Mouse (Mus musculus): Measurements from ENCODE around the gene Dlg1. TPM values are rescaled to one million over a fixed set of nuclear protein-coding genes. Genes with fewer than 3 reads are reported as not detected.
A peak's percentile ranks its signal among the peaks of the same experiment; 100 is the strongest.

The Dlg1 gene
- polyA plus RNA-seq, 1 experiment from 2014 or later = 30.8 TPM

GRCm38 (mm10) chr16:31863920-31864319 is 200.7 kb downstream of the Dlg1 start:
- ATAC-seq (ENCODE audit: insufficient number of reproducible peaks, low FRiP score, low TSS enrichment, low read depth) = no peak
- H3K9me3 ChIP-seq (replicated peaks) = 0 out of 2 replicates have a peak, but pooled peaks cover 5% of the 10 kb centered on the region
- no peak overlapping the region for H3K9ac ChIP-seq
- 82% methylated on average over 5 of the region's 5 CpGs for WGBS
- no peak overlapping the region for H3K4me3 ChIP-seq (replicated peaks)
- no peaks in the 10 kb centered on the region for H3K27me3 ChIP-seq
- H3K27ac ChIP-seq (replicated peaks) = no peak overlapping the region
- H3K4me1 ChIP-seq = no peaks in the 10 kb centered on the region
- H3K4me2 ChIP-seq (replicated peaks) = no peak overlapping the region
- peaks cover 57% of the 10 kb centered on the region for H3K36me3 ChIP-seq

DNA sequence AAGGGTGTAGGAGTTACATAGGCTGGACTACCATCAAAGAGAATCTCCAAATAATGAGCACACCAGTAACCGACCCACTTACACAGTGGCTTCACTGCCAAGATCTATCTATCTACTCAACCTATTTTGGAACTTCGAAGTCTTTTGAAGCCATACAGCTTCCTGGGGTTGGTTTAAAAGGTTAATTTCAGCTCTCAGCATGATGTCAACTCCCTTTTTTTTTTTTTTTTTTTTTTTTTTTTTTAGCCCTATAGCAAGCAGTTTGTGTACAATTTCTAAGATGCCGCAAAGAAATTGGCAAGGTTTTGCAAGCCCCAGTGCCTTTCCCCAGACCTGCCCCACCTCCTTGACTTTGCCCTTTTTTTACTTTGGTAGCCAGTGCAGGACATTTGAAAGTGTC is 202.0 kb downstream of the Dlg1 start:
- Histone ChIP-seq H3K9ac (no peak overlapping the region), H3K27me3 (no peaks in the 10 kb centered on the region), H3K4me2 (replicated peaks) (no peak overlapping the region), H3K9me3 (replicated peaks) (0 out of 2 replicates have a peak, but pooled peaks cover 5% of the 10 kb centered on the region), H3K27ac (replicated peaks) (no peak overlapping the region), H3K4me3 (replicated peaks) (no peak overlapping the region), H3K36me3 (peaks cover 57% of the 10 kb centered on the region), H3K4me1 (no peaks in the 10 kb centered on the region)
- WGBS = 83% methylated on average over 3 of the region's 3 CpGs
- ATAC-seq (ENCODE audit: insufficient number of reproducible peaks, low FRiP score, low TSS enrichment, low read depth) = no peak

DNA sequence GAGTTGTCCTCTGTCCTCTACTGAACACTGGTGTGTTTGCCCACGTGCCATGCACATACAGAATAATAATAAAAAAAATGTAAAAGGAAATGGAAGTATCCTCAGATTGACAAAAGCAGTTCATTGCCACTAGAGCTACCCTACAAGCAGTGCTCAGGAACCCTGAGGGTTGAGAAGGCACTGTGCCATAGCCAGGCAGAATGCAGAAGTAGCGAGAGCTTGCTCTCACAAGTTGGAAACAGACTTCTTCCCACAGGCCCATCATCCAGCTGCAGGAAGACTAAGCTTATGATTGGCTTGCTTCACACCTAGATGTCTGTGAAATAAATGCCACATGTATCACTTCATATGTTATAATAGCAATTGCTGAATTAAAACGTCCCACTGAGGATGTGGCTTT is 203.7 kb downstream of the Dlg1 start:
- Histone ChIP-seq H3K4me1 (no peaks in the 10 kb centered on the region), H3K27me3 (no peaks in the 10 kb centered on the region), H3K36me3 (peaks cover 60% of the 10 kb centered on the region), H3K27ac (replicated peaks) (no peak overlapping the region), H3K4me2 (replicated peaks) (no peak overlapping the region), H3K9me3 (replicated peaks) (no peaks in the 10 kb centered on the region), H3K4me3 (replicated peaks) (no peak overlapping the region), H3K9ac (no peak overlapping the region)
- no peak for ATAC-seq (ENCODE audit: insufficient number of reproducible peaks, low FRiP score, low TSS enrichment, low read depth)
- 86% methylated on average over 3 of the region's 3 CpGs for WGBS

DNA sequence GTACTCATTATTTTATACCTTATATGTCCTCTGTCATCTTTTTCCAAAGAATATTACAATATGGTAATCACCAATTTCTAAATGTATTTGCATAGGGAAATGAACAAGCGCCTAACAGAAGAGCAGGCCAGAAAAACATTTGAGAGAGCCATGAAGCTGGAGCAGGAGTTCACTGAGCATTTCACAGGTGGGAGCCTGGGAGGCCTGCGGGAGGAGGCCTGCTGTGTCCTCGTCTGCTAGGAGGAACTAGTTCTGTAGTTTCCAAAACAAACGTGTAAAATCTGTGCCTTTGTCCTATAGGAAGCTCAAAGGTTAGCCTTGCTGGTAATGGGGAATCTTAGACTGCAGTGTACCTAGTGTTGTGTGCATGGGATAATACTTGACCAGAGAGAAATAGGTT is 204.5 kb downstream of the Dlg1 start:
- no peak for ATAC-seq (ENCODE audit: insufficient number of reproducible peaks, low FRiP score, low TSS enrichment, low read depth)
- Histone ChIP-seq H3K27me3 (no peaks in the 10 kb centered on the region), H3K9me3 (replicated peaks) (no peaks in the 10 kb centered on the region), H3K4me1 (no peaks in the 10 kb centered on the region), H3K4me2 (replicated peaks) (no peak overlapping the region), H3K9ac (no peak overlapping the region), H3K27ac (replicated peaks) (no peak overlapping the region), H3K4me3 (replicated peaks) (no peak overlapping the region), H3K36me3 (peaks cover 59% of the 10 kb centered on the region)
- WGBS = 89% methylated on average over 4 of the region's 4 CpGs

GRCm38 (mm10) chr16:31873721-31874120 is 210.5 kb downstream of the Dlg1 start:
- H3K4me3 ChIP-seq (replicated peaks) = no peak overlapping the region
- no peak overlapping the region for H3K4me2 ChIP-seq (replicated peaks)
- H3K4me1 ChIP-seq = peaks cover 3% of the 10 kb centered on the region
- no peaks in the 10 kb centered on the region for H3K27me3 ChIP-seq
- no peak for ATAC-seq (ENCODE audit: insufficient number of reproducible peaks, low FRiP score, low TSS enrichment, low read depth)
- no peaks in the 10 kb centered on the region for H3K9me3 ChIP-seq (replicated peaks)
- no peak overlapping the region for H3K9ac ChIP-seq
- no peak overlapping the region for H3K27ac ChIP-seq (replicated peaks)
- WGBS = 88% methylated on average over 8 of the region's 8 CpGs
- peaks cover 49% of the 10 kb centered on the region for H3K36me3 ChIP-seq

DNA sequence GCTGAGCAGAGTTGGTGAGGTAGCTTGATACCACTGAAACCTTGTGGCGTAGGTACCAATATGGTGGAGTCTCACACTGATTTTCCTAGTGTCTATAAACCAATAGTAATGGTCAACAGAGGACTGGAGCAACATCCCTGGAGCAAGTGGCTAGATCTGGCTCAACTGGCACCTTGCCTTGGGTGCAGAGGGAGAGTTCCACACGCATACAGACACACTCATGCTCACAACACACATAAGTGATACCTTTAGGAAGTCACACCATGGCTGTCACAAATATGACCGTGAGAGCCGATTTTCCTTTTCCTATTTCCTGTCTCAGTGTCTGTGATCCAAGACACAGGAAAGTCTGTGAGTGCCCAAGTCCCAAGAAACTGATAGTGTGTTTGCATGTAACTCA is 212.1 kb downstream of the Dlg1 start:
- peaks cover 9% of the 10 kb centered on the region for H3K4me1 ChIP-seq
- H3K9me3 ChIP-seq (replicated peaks) = no peaks in the 10 kb centered on the region
- 91% methylated on average over 4 of the region's 4 CpGs for WGBS
- H3K36me3 ChIP-seq = peaks cover 36% of the 10 kb centered on the region
- no peak for ATAC-seq (ENCODE audit: insufficient number of reproducible peaks, low FRiP score, low TSS enrichment, low read depth)
- no peaks in the 10 kb centered on the region for H3K27me3 ChIP-seq
- H3K9ac ChIP-seq = no peak overlapping the region
- H3K27ac ChIP-seq (replicated peaks) = no peak overlapping the region
- no peak overlapping the region for H3K4me3 ChIP-seq (replicated peaks)
- H3K4me2 ChIP-seq (replicated peaks) = no peak overlapping the region

DNA sequence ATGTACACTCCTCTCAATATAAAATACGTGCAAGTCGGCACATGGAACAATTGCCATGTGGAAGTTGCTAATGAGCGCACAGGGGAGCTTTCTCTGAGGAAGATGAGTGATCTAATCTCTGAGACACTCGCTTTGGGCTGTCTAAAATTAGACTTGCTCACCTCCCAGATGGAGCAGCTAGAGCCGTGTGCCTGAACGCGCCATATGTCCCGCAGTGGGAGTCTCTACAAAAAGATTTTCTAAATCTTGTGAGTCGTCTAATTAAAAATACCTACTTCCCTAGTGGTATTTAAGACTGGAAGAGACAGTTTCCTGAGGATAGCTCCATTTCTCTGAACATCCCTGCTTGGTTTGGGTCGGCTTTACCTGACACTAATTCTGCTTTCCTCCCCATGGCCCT is 213.1 kb downstream of the Dlg1 start:
- no peaks in the 10 kb centered on the region for H3K9me3 ChIP-seq (replicated peaks)
- peaks cover 9% of the 10 kb centered on the region for H3K4me1 ChIP-seq
- H3K9ac ChIP-seq = no peak overlapping the region
- no peak for ATAC-seq (ENCODE audit: insufficient number of reproducible peaks, low FRiP score, low TSS enrichment, low read depth)
- no peaks in the 10 kb centered on the region for H3K27me3 ChIP-seq
- 63% methylated on average over 10 of the region's 10 CpGs for WGBS
- H3K36me3 ChIP-seq = peaks cover 28% of the 10 kb centered on the region
- no peak overlapping the region for H3K4me2 ChIP-seq (replicated peaks)
- H3K27ac ChIP-seq (replicated peaks) = no peak overlapping the region
- no peak overlapping the region for H3K4me3 ChIP-seq (replicated peaks)

DNA sequence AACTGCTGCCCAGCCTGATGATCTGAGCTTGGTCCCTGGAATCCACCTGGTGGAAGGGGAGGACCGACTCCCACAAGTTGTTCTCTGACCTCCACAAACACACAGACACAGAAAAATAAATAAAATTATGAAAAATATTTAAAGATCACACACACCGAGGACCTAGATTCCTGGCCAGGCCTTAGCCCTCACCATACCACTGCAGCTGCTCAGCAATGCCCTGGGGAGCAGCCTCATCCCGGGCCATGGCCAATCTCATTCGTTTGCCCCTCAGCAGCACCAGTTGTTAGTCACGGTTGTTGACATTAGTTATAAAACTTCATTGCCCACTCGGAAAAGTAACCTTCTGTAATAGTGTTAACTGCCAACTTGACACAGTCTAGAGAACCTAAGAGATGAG is 214.8 kb downstream of the Dlg1 start:
- Histone ChIP-seq H3K9me3 (replicated peaks) (no peaks in the 10 kb centered on the region), H3K4me2 (replicated peaks) (no peak overlapping the region), H3K4me1 (peaks cover 17% of the 10 kb centered on the region), H3K4me3 (replicated peaks) (no peak overlapping the region), H3K36me3 (peaks cover 21% of the 10 kb centered on the region), H3K27ac (replicated peaks) (no peak overlapping the region), H3K9ac (no peak overlapping the region), H3K27me3 (no peaks in the 10 kb centered on the region)
- 63% methylated on average over 6 of the region's 6 CpGs for WGBS
- no peak for ATAC-seq (ENCODE audit: insufficient number of reproducible peaks, low FRiP score, low TSS enrichment, low read depth)

- 0 out of 2 replicates have a peak, but pooled peaks have one; percentile 52 for ATAC-seq (ENCODE audit: insufficient number of reproducible peaks, low FRiP score, low TSS enrichment, low read depth)
- 18% methylated on average over 21 of the region's 21 CpGs for WGBS
- no peak within 1 kb of the TSS; the same call in 1 of the 2 replicates for H3K4me3 ChIP-seq (replicated peaks)
These were observed 215.5 kb downstream of the Dlg1 start, which contains the start of gene Meltf for GRCm38 (mm10) chr16:31878573-31879257. TSS of gene Meltf (plus strand) at chr16:31878810.

GRCm38 (mm10) chr16:31880146-31880840 is 217.1 kb downstream of the Dlg1 start:
- Histone ChIP-seq H3K36me3 (0 out of 2 replicates have a peak, but pooled peaks cover under 1% of the 10 kb centered on the region), H3K9me3 (replicated peaks) (no peaks in the 10 kb centered on the region), H3K4me3 (replicated peaks) (no peak overlapping the region), H3K27me3 (no peaks in the 10 kb centered on the region), H3K4me1 (peaks cover 24% of the 10 kb centered on the region), H3K9ac (no peak overlapping the region), H3K4me2 (replicated peaks) (no peak overlapping the region), H3K27ac (replicated peaks) (no peak overlapping the region)
- 79% methylated on average over 8 of the region's 8 CpGs for WGBS
- ATAC-seq (ENCODE audit: insufficient number of reproducible peaks, low FRiP score, low TSS enrichment, low read depth) = no peak

More at GRCm38 (mm10) chr16:31878573-31879257, 215.5 kb downstream of the Dlg1 start, which contains the start of gene Meltf:
- no peaks in the 10 kb centered on the region for H3K27me3 ChIP-seq
- H3K9me3 ChIP-seq (replicated peaks) = no peaks in the 10 kb centered on the region
- peak within 1 kb of the TSS; percentile 30 for H3K4me2 ChIP-seq (replicated peaks)
- H3K27ac ChIP-seq (replicated peaks) = no peak within 1 kb of the TSS
- H3K4me1 ChIP-seq = peaks cover 23% of the 10 kb centered on the region
- peaks cover 16% of the 10 kb centered on the region for H3K36me3 ChIP-seq
- H3K9ac ChIP-seq = no peak within 1 kb of the TSS

DNA sequence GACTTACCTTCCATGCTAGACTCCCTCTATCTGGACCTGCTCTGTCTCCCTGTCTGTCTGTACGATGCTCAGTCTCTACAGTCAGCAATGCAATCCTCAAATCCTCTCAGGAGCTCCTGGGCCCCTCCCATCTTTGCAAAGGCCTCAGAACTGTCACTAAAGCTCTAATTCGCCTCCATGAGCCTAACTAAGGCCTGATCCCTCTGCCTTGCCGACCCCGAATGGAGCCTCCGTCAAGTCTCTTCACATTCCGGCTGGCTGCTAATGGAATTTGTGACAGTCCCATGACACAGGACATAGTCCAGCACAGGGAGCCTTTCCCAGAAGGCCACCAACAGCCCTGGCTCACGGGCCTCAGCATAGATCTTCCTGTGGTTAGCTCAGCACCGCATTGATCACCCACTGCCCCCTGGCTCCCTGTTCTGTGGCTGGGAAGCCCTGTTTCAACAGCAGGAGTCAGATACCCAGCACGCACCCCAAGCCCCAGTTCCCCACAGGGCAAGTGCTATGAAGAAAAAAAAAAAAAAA is 219.2 kb downstream of the Dlg1 start:
- no peak overlapping the region for H3K9ac ChIP-seq
- no peak overlapping the region for H3K4me3 ChIP-seq (replicated peaks)
- H3K9me3 ChIP-seq (replicated peaks) = no peaks in the 10 kb centered on the region
- 62% methylated on average over 9 of the region's 9 CpGs for WGBS
- H3K4me2 ChIP-seq (replicated peaks) = no peak overlapping the region
- H3K27ac ChIP-seq (replicated peaks) = no peak overlapping the region
- no peak for ATAC-seq (ENCODE audit: insufficient number of reproducible peaks, low FRiP score, low TSS enrichment, low read depth)
- no peaks in the 10 kb centered on the region for H3K36me3 ChIP-seq
- peaks cover 24% of the 10 kb centered on the region for H3K4me1 ChIP-seq
- no peaks in the 10 kb centered on the region for H3K27me3 ChIP-seq
